In the genomic region with DNA sequence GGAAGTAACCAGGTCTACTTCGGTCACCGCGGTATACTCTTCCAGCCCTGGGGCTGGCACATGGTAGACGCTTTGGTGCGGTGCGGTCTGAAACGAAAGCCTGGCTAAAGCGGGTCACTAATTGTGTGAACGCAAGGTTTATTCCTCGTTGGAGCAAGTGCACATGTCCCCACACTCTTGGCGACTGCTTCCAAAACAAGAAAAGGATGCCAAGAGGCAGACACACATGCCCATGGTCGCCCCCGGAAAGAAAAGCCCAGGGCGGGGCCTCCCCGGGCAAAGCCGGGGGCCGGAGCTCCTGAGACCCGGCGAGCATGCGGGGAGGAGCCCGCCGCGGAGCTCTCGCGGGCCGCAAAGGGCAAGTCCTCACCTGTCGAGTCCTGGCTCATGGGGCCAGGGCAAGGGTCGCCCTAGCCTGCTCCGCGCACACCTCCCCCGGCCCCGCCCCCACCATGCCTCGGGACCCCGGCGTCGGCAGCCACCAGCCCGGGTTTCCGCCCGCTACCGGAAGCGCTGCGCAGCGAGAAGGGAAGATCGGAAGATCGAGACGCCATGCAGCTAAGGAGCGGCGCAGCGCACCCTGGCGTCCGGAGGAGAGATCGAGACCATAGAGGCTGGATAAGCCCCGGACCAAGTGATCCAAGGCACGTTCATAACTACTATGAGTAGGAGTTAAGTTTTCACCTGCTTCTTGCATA, we compare ENCODE assay signal across 8 mouse cellular contexts. TPM values are rescaled to one million over a fixed set of nuclear protein-coding genes. Genes with fewer than 3 reads are reported as not detected.
DNase-seq lines count a peak whose midpoint lies in the region; ATAC-seq and TF ChIP-seq lines count a peak whose summit lies in the region.

Gene Det1, minus strand, starts transcription at position 527 of the 698 bp plus-strand sequence.

- peak; percentile 66; the same call in 1 of the 2 replicates for TF ChIP-seq POLR2A in bone marrow, adult 2 months (IDR thresholded peaks at IDR 0.05; ENCODE audit: borderline replicate concordance, control insufficient read depth, low read depth, low read length)
- peak; percentile 58; the same call in 1 of the 2 replicates for TF ChIP-seq POLR2A in limb, embryonic 14.5 days (IDR thresholded peaks at IDR 0.05; ENCODE audit: borderline replicate concordance, extremely low read depth, insufficient read depth, insufficient read length)

- peak; percentile 92 for DNase-seq in 416B (ENCODE audit: low read depth)
- DNase-seq in heart, adult 8-10 months (ENCODE audit: low spot score), result peak; percentile 90
- DNase-seq in kidney, adult 9 months, result peak; percentile 92
- DNase-seq in limb, embryonic 14.5 days (ENCODE audit: low spot score), result peak; percentile 91
- DNase-seq in midbrain, postnatal 0 days (ENCODE audit: low spot score), result peak; percentile 94
- DNase-seq in spleen, postnatal 14 days (ENCODE audit: low spot score in 2 of 2), result peak; percentile 86 to 89

- no peaks in the 10 kb centered on the region; the same call in 1 of the 2 replicates for H3K4me1 ChIP-seq in bone marrow, adult 2 months (ENCODE audit: control insufficient read depth, insufficient read depth, low read length)
- peaks cover 8% of the 10 kb centered on the region for H3K4me1 ChIP-seq in embryonic facial prominence, embryonic 15.5 days
- peaks cover 7% of the 10 kb centered on the region for H3K4me1 ChIP-seq in limb, embryonic 14.5 days (ENCODE audit: control insufficient read depth, insufficient read depth, low read length)
- H3K4me1 ChIP-seq in midbrain, postnatal 0 days (ENCODE audit: insufficient read depth, low read length), result peaks cover 7% of the 10 kb centered on the region

- TF ChIP-seq CTCF in bone marrow, adult 2 months (IDR thresholded peaks at IDR 0.05; ENCODE audit: control insufficient read depth, insufficient read depth, low read length), result peak; percentile 96
- peak; percentile 96 for TF ChIP-seq CTCF in midbrain, postnatal 0 days (IDR thresholded peaks at IDR 0.05)

- peak within 1 kb of the TSS; percentile 52 for H3K4me2 ChIP-seq in embryonic facial prominence, embryonic 15.5 days (replicated peaks)
- H3K4me2 ChIP-seq in limb, embryonic 14.5 days (replicated peaks; ENCODE audit: low read depth, low read length, severe bottlenecking), result peak within 1 kb of the TSS; percentile 60
- H3K4me2 ChIP-seq in midbrain, postnatal 0 days (ENCODE audit: low read depth, low read length, poor library complexity, severe bottlenecking), result peak within 1 kb of the TSS; percentile 71

- no peaks in the 10 kb centered on the region for H3K9me3 ChIP-seq in embryonic facial prominence, embryonic 15.5 days (replicated peaks)
- no peaks in the 10 kb centered on the region for H3K9me3 ChIP-seq in limb, embryonic 14.5 days (ENCODE audit: control insufficient read depth, low read length)
- no peaks in the 10 kb centered on the region for H3K9me3 ChIP-seq in midbrain, postnatal 0 days (ENCODE audit: low read length)

- H3K9ac ChIP-seq in embryonic facial prominence, embryonic 15.5 days, result peak within 1 kb of the TSS; percentile 79
- peak within 1 kb of the TSS; percentile 89 for H3K9ac ChIP-seq in limb, embryonic 14.5 days (ENCODE audit: low read depth, low read length, severe bottlenecking)
- peak within 1 kb of the TSS; percentile 94 for H3K9ac ChIP-seq in midbrain, postnatal 0 days (replicated peaks; ENCODE audit: low read length, poor library complexity, severe bottlenecking)

- H3K27me3 ChIP-seq in embryonic facial prominence, embryonic 15.5 days, result no peaks in the 10 kb centered on the region
- H3K27me3 ChIP-seq in limb, embryonic 14.5 days (ENCODE audit: control insufficient read depth, insufficient read depth, low read length), result no peaks in the 10 kb centered on the region
- H3K27me3 ChIP-seq in midbrain, postnatal 0 days (ENCODE audit: insufficient read depth, low read length), result no peaks in the 10 kb centered on the region; the same call in 1 of the 2 replicates

- H3K4me3 ChIP-seq in bone marrow, adult 2 months (replicated peaks; ENCODE audit: control insufficient read depth, low read depth, low read length), result peak within 1 kb of the TSS; percentile 100
- peak within 1 kb of the TSS; percentile 85 for H3K4me3 ChIP-seq in embryonic facial prominence, embryonic 15.5 days (replicated peaks)
- peak within 1 kb of the TSS; percentile 87 for H3K4me3 ChIP-seq in limb, embryonic 14.5 days (replicated peaks; ENCODE audit: low read length)
- peak within 1 kb of the TSS; percentile 74 for H3K4me3 ChIP-seq in midbrain, postnatal 0 days (ENCODE audit: low read depth, low read length)

- H3K27ac ChIP-seq in bone marrow, adult 2 months (ENCODE audit: control insufficient read depth, insufficient read depth, low read depth, low read length, poor library complexity), result peak within 1 kb of the TSS; percentile 87
- H3K27ac ChIP-seq in embryonic facial prominence, embryonic 15.5 days (replicated peaks), result peak within 1 kb of the TSS; percentile 73
- peak within 1 kb of the TSS; percentile 71 for H3K27ac ChIP-seq in limb, embryonic 14.5 days (replicated peaks; ENCODE audit: low read depth, low read length)
- peak within 1 kb of the TSS; percentile 86 for H3K27ac ChIP-seq in midbrain, postnatal 0 days (ENCODE audit: low read depth, low read length)

- WGBS in bone marrow, adult 2 months, result under 1% methylated on average over 54 of the region's 54 CpGs
- under 1% methylated on average over 52 of the region's 54 CpGs for WGBS in embryonic facial prominence, embryonic 15.5 days
- WGBS in limb, embryonic 14.5 days, result 1% methylated on average over 45 of the region's 54 CpGs
- under 1% methylated on average over 50 of the region's 54 CpGs for WGBS in midbrain, postnatal 0 days

- peaks cover 23% of the 10 kb centered on the region for H3K36me3 ChIP-seq in embryonic facial prominence, embryonic 15.5 days
- peaks cover 24% of the 10 kb centered on the region for H3K36me3 ChIP-seq in limb, embryonic 14.5 days (ENCODE audit: control insufficient read depth, insufficient read depth, low read length)
- H3K36me3 ChIP-seq in midbrain, postnatal 0 days (ENCODE audit: insufficient read depth, low read length), result peaks cover 19% of the 10 kb centered on the region

- ATAC-seq in embryonic facial prominence, embryonic 15.5 days (ENCODE audit: insufficient number of reproducible peaks, low FRiP score, low TSS enrichment, low read depth), result peak; percentile 85
- peak; percentile 93 for ATAC-seq in limb, embryonic 14.5 days (ENCODE audit: low FRiP score, low read depth)
- peak; percentile 94 for ATAC-seq in midbrain, postnatal 0 days (ENCODE audit: low FRiP score)

RNA-seq across cellular contexts. Expression of gene Det1, which starts in this region (rescaled TPM):
- 5.2 and 6.0 TPM in 2 replicates for polyA plus RNA-seq in bone marrow, adult 2 months (2011; ENCODE audit: insufficient read depth, insufficient read length, low replicate concordance, missing spikeins)
- 16.5 and 18.1 TPM in 2 replicates for polyA plus RNA-seq in embryonic facial prominence, embryonic 15.5 days (2015; fragmentation: Nextera tagmentation; extraction: Ambion mirVana)
- total RNA-seq in heart, adult 8-10 months (2022), result 10 to 100 TPM; 13.5 to 16.7 (median 15.1) TPM
- polyA plus RNA-seq in limb, embryonic 14.5 days (2012; rRNA removed), result 18.6 and 24.3 TPM in 2 replicates
- polyA plus RNA-seq in limb, embryonic 14.5 days (2014; fragmentation: Nextera tagmentation; extraction: Ambion mirVana), result 15.6 and 19.4 TPM in 2 replicates
- total RNA-seq in midbrain, postnatal 0 days (2014; rRNA removed), result 12.1 and 13.2 TPM in 2 replicates
- polyA plus RNA-seq in midbrain, postnatal 0 days (2015; fragmentation: Nextera tagmentation; extraction: Ambion mirVana), result 5.8 and 6.2 TPM in 2 replicates

Comparison
In these comparisons a context has a peak if more than half of its experiments do, and no peak if none do; other contexts are left out.
1. Peak in every context shown above with its lines: DNase-seq, ATAC-seq, H3K4me3 ChIP-seq and H3K27ac ChIP-seq.